ENCODE assay signal across 9 mouse cellular contexts in the genomic region with DNA sequence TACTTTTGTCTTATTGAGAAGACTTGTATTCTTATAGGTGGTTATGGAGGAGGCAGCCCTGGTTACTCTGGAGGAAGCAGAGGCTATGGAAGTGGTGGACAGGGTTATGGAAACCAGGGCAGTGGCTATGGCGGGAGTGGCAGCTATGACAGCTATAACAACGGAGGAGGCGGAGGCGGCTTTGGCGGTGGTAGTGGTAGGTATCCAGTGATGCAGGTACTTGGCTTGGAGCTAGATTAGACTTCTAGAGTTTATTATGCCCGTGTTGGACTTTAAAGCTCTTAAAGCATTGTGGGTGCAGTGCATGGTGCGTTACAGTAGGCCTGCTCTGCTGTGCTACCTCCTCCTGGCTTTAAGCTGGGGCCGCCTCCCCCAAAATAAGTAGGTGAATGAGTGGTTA. TPM values are rescaled to one million over a fixed set of nuclear protein-coding genes. Genes with fewer than 3 reads are reported as not detected.
DNase-seq lines count a peak whose midpoint lies in the region; ATAC-seq and TF ChIP-seq lines count a peak whose summit lies in the region.
"Had no signal": no experiment of that assay in that cellular context is flagged by ENCODE, and none has a peak within 500 bp of the region (broad histone marks: within the 10 kb centered on the region; RNA-seq: fewer than 3 reads in every experiment).

No protein-coding gene starts in this region.

- DNase-seq in thymus, postnatal 4 days: peak; percentile 22
- no peak for DNase-seq in thymus, adult 2 months
- DNase-seq in liver: peak; percentile 48
- DNase-seq in spleen, postnatal 14 days (ENCODE audit: low spot score in 2 of 2): no peak
- DNase-seq in left cerebral cortex, postnatal 25 days (ENCODE audit: low spot score in 2 of 2): no peak
- DNase-seq in left cerebral cortex, postnatal 4 days: no peak

- WGBS in thymus, adult 2 months: 47% methylated on average over 8 of the region's 8 CpGs

- no peak for ATAC-seq in erythroblast, adult 5-6 weeks (replicated peaks; ENCODE audit: low FRiP score, poor library complexity, severe bottlenecking)
- ATAC-seq: inflammation-experienced regulatory T-cells, adult 6 months had no signal

- no peak for TF ChIP-seq CTCF in thymus, adult 2 months (IDR thresholded peaks at IDR 0.05; ENCODE audit: borderline replicate concordance, control insufficient read depth, extremely low read depth, insufficient read depth, low read length, poor library complexity)

- H3K36me3 ChIP-seq in erythroblast, embryonic 14.5 days (ENCODE audit: control insufficient read depth): peaks cover 75% of the 10 kb centered on the region
- peaks cover 59% of the 10 kb centered on the region for H3K36me3 ChIP-seq in thymus, adult 2 months (ENCODE audit: control insufficient read depth, insufficient read depth, low read length)

- no peaks in the 10 kb centered on the region for H3K27me3 ChIP-seq in erythroblast, embryonic 14.5 days (ENCODE audit: control insufficient read depth)
- H3K27me3 ChIP-seq in thymus, adult 2 months (ENCODE audit: control insufficient read depth, insufficient read depth, low read length): no peaks in the 10 kb centered on the region

- no peak overlapping the region for H3K27ac ChIP-seq in thymus, adult 2 months (ENCODE audit: control insufficient read depth, insufficient read depth, low read length)

- intact Hi-C loops in left cerebral cortex, postnatal 25 days (cut with DNase I): loop anchor here (5.0 kb wide), 1 partner anchor 36 kb away; no protein-coding TSS in a partner anchor
- intact Hi-C loops in left cerebral cortex, postnatal 4 days (cut with DNase I): loop anchor here (5.0 kb wide), 1 partner anchor 36 kb away; no protein-coding TSS in a partner anchor

- no peak for TF ChIP-seq POLR2A in thymus, adult 2 months (IDR thresholded peaks at IDR 0.05; ENCODE audit: control insufficient read depth, extremely low read depth, insufficient read depth, low read length, poor library complexity)

- H3K9me3 ChIP-seq in erythroblast, embryonic 14.5 days (ENCODE audit: control insufficient read depth, low read length): no peaks in the 10 kb centered on the region

- H3K4me3 ChIP-seq in erythroblast, embryonic 14.5 days (replicated peaks): peak overlapping the region; percentile 99
- no peak overlapping the region for H3K4me3 ChIP-seq in thymus, adult 2 months (ENCODE audit: control insufficient read depth, insufficient read depth, low read length)

- H3K4me1 ChIP-seq in erythroblast, embryonic 14.5 days (ENCODE audit: control insufficient read depth): peaks cover 58% of the 10 kb centered on the region
- peaks cover 8% of the 10 kb centered on the region for H3K4me1 ChIP-seq in thymus, adult 2 months (replicated peaks; ENCODE audit: control insufficient read depth, insufficient read depth, low read length)

RNA-seq across cellular contexts. Expression of a gene that starts 2.7 kb away (rescaled TPM):
- polyA plus RNA-seq in erythroblast, embryonic 14.5 days (2012): 6.0 and 6.4 TPM in 2 replicates
- total RNA-seq in erythroblast, adult 5-6 weeks (2015; ENCODE audit: low replicate concordance): 130 and 135 TPM in 2 replicates
- total RNA-seq in erythroblast, adult 5-6 weeks (2017; ENCODE audit: low replicate concordance): 189 and 286 TPM in 2 replicates
- 155 and 178 TPM in 2 replicates for polyA plus RNA-seq in thymus, adult 2 months (2012; rRNA removed)
- 100 to 1,000 TPM; 218 to 219 TPM for total RNA-seq in left cerebral cortex, postnatal 25 days (2021)
- 100 to 1,000 TPM; 690 to 711 TPM for total RNA-seq in left cerebral cortex, postnatal 4 days (2021)

RNA-seq across cellular contexts. Expression of a gene that starts 3.3 kb away (rescaled TPM):
- 0.74 and 0.95 TPM in 2 replicates for polyA plus RNA-seq in erythroblast, embryonic 14.5 days (2012)
- 42.0 and 42.1 TPM in 2 replicates for total RNA-seq in erythroblast, adult 5-6 weeks (2015; ENCODE audit: low replicate concordance)
- total RNA-seq in erythroblast, adult 5-6 weeks (2017; ENCODE audit: low replicate concordance): 49.5 and 57.4 TPM in 2 replicates
- 34.2 and 37.0 TPM in 2 replicates for polyA plus RNA-seq in thymus, adult 2 months (2012; rRNA removed)
- 100 to 1,000 TPM; 173 to 187 TPM for total RNA-seq in left cerebral cortex, postnatal 25 days (2021)
- total RNA-seq in left cerebral cortex, postnatal 4 days (2021): 100 to 1,000 TPM; 219 to 230 TPM

RNA-seq across cellular contexts. Expression of a gene that starts 15.3 kb away (rescaled TPM):
- 46.0 and 48.8 TPM in 2 replicates for polyA plus RNA-seq in erythroblast, embryonic 14.5 days (2012)
- 449 and 473 TPM in 2 replicates for total RNA-seq in erythroblast, adult 5-6 weeks (2015; ENCODE audit: low replicate concordance)
- 629 and 671 TPM in 2 replicates for total RNA-seq in erythroblast, adult 5-6 weeks (2017; ENCODE audit: low replicate concordance)
- 4.9 and 7.3 TPM in 2 replicates for polyA plus RNA-seq in thymus, adult 2 months (2012; rRNA removed)
- total RNA-seq in left cerebral cortex, postnatal 25 days (2021): not detected
- total RNA-seq in left cerebral cortex, postnatal 4 days (2021): not detected

RNA-seq across cellular contexts. Expression of a gene that starts 29.6 kb away (rescaled TPM):
- 8.2 and 9.1 TPM in 2 replicates for polyA plus RNA-seq in erythroblast, embryonic 14.5 days (2012)
- 123 and 131 TPM in 2 replicates for total RNA-seq in erythroblast, adult 5-6 weeks (2015; ENCODE audit: low replicate concordance)
- 54.0 and 56.5 TPM in 2 replicates for total RNA-seq in erythroblast, adult 5-6 weeks (2017; ENCODE audit: low replicate concordance)
- polyA plus RNA-seq in thymus, adult 2 months (2012; rRNA removed): 106 and 124 TPM in 2 replicates
- 100 to 1,000 TPM; 101 to 102 TPM for total RNA-seq in left cerebral cortex, postnatal 25 days (2021)
- total RNA-seq in left cerebral cortex, postnatal 4 days (2021): 100 to 1,000 TPM; 105 to 107 TPM

Comparison
In these comparisons a context has a peak if more than half of its experiments do, and no peak if none do; other contexts are left out.
1. DNase-seq: peak in thymus, postnatal 4 days (single experiment) and liver (single experiment); none in thymus, adult 2 months (single experiment), spleen, postnatal 14 days (0 of 2), left cerebral cortex, postnatal 25 days (0 of 2) and left cerebral cortex, postnatal 4 days (single experiment).
2. RNA of a gene that starts 15.3 kb away (total RNA-seq): 449 to 671 TPM in erythroblast, adult 5-6 weeks; not detected in left cerebral cortex, postnatal 4 days and not detected in left cerebral cortex, postnatal 25 days; every median in the first group is over 100 times any median in the second.